Comparison of ENCODE assay signal across 19 mouse cellular contexts in the genomic region with DNA sequence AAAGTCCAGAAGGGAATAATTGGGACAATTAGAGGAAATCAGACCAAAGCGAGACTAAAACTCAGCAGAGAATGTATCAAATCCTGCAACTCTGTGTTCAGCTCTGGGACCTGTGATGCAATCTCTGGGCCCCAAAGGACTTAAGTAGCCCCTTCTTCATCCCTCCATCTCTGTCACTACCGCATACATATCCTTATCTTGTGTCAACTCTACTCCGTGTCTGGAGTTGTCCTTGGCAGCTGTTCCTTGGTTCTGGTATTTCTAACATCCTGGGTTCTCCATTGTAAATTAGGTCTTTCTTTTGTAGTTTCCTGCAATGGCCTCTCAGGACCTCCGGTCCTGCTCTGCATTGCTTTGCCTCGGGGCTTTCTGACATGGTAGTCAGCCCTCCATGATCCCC.
DNase-seq lines count a peak whose midpoint lies in the region; ATAC-seq and TF ChIP-seq lines count a peak whose summit lies in the region.
"Had no signal": no experiment of that assay in that cellular context is flagged by ENCODE, and none has a peak within 500 bp of the region (broad histone marks: within the 10 kb centered on the region; RNA-seq: fewer than 3 reads in every experiment).

No protein-coding gene starts in this region.

- H3K27ac ChIP-seq in embryonic facial prominence, embryonic 12.5 days = 0 out of 2 replicates have a peak overlapping the region, but pooled peaks have one; percentile 19
- H3K27ac ChIP-seq in embryonic facial prominence, embryonic 10.5 days (replicated peaks) = no peak overlapping the region
- peak overlapping the region; percentile 35; the same call in 1 of the 2 replicates for H3K27ac ChIP-seq in hindbrain, embryonic 12.5 days
- H3K27ac ChIP-seq in hindbrain, embryonic 10.5 days = no peak overlapping the region
- H3K27ac ChIP-seq in lung, embryonic 14.5 days (ENCODE audit: low read depth) = peak overlapping the region; percentile 1; the same call in 1 of the 2 replicates
- peak overlapping the region; percentile 8; the same call in 1 of the 2 replicates for H3K27ac ChIP-seq in stomach, embryonic 15.5 days
- H3K27ac ChIP-seq: forebrain, embryonic 13.5 days; liver, embryonic 14.5 days; midbrain, embryonic 10.5 days; neural tube, embryonic 13.5 days had no signal

- H3K9ac ChIP-seq in embryonic facial prominence, embryonic 12.5 days = no peak overlapping the region
- H3K9ac ChIP-seq in hindbrain, embryonic 12.5 days = no peak overlapping the region
- H3K9ac ChIP-seq in lung, embryonic 14.5 days = no peak overlapping the region
- H3K9ac ChIP-seq in stomach, embryonic 15.5 days = no peak overlapping the region
- H3K9ac ChIP-seq: forebrain, embryonic 13.5 days; liver, embryonic 14.5 days; neural tube, embryonic 13.5 days had no signal

- no peak overlapping the region for H3K4me3 ChIP-seq in embryonic facial prominence, embryonic 12.5 days
- H3K4me3 ChIP-seq in embryonic facial prominence, embryonic 10.5 days = no peak overlapping the region
- no peak overlapping the region for H3K4me3 ChIP-seq in hindbrain, embryonic 12.5 days
- no peak overlapping the region for H3K4me3 ChIP-seq in hindbrain, embryonic 10.5 days
- no peak overlapping the region for H3K4me3 ChIP-seq in lung, embryonic 14.5 days (ENCODE audit: low read depth, low read length)
- no peak overlapping the region for H3K4me3 ChIP-seq in lung, adult 2 months (replicated peaks; ENCODE audit: extremely low read depth, low read depth, low read length)
- no peak overlapping the region for H3K4me3 ChIP-seq in stomach, embryonic 15.5 days (replicated peaks)
- H3K4me3 ChIP-seq: forebrain, embryonic 13.5 days; midbrain, embryonic 10.5 days; neural tube, embryonic 13.5 days had no signal

- no peaks in the 10 kb centered on the region for H3K27me3 ChIP-seq in embryonic facial prominence, embryonic 12.5 days
- H3K27me3 ChIP-seq in embryonic facial prominence, embryonic 10.5 days (replicated peaks; ENCODE audit: low read depth, poor library complexity, severe bottlenecking) = no peaks in the 10 kb centered on the region
- H3K27me3 ChIP-seq in hindbrain, embryonic 12.5 days = no peaks in the 10 kb centered on the region
- no peaks in the 10 kb centered on the region for H3K27me3 ChIP-seq in hindbrain, embryonic 10.5 days (ENCODE audit: insufficient read depth, poor library complexity, severe bottlenecking)
- no peaks in the 10 kb centered on the region for H3K27me3 ChIP-seq in lung, embryonic 14.5 days (ENCODE audit: insufficient read depth, low read length)
- no peaks in the 10 kb centered on the region for H3K27me3 ChIP-seq in stomach, embryonic 15.5 days (replicated peaks)
- H3K27me3 ChIP-seq: forebrain, embryonic 13.5 days; neural tube, embryonic 13.5 days had no signal

- TF ChIP-seq CTCF in lung, embryonic 14.5 days (IDR thresholded peaks at IDR 0.05; ENCODE audit: low read depth) = no peak
- no peak for TF ChIP-seq CTCF in lung, adult 2 months (IDR thresholded peaks at IDR 0.05; ENCODE audit: insufficient read depth, low read length)

- no peak for TF ChIP-seq POLR2A in lung, adult 2 months (IDR thresholded peaks at IDR 0.05; ENCODE audit: borderline replicate concordance, extremely low read depth, low read depth, low read length)

- peaks cover 12% of the 10 kb centered on the region for H3K36me3 ChIP-seq in embryonic facial prominence, embryonic 12.5 days
- peaks cover 66% of the 10 kb centered on the region for H3K36me3 ChIP-seq in embryonic facial prominence, embryonic 10.5 days (replicated peaks)
- H3K36me3 ChIP-seq in hindbrain, embryonic 12.5 days = peaks cover 30% of the 10 kb centered on the region
- H3K36me3 ChIP-seq in hindbrain, embryonic 10.5 days = peaks cover 70% of the 10 kb centered on the region
- peaks cover 13% of the 10 kb centered on the region; the same call in 1 of the 2 replicates for H3K36me3 ChIP-seq in lung, embryonic 14.5 days (ENCODE audit: insufficient read depth)
- H3K36me3 ChIP-seq in stomach, embryonic 15.5 days = 0 out of 2 replicates have a peak, but pooled peaks cover 3% of the 10 kb centered on the region

- no peak for DNase-seq in embryonic facial prominence, embryonic 10.5 days (ENCODE audit: low spot score)
- DNase-seq in hindbrain, embryonic 10.5 days (ENCODE audit: low spot score) = no peak
- DNase-seq in lung, embryonic 14.5 days = peak; percentile 16
- DNase-seq in lung, adult 2 months = no peak
- no peak for DNase-seq in neural tube, embryonic 10.5 days (ENCODE audit: extremely low spot score, low spot score)
- DNase-seq: cerebellum, adult 9-11 months; gastrocnemius, postnatal 14 days; lung, postnatal 36 days; spleen, adult 18-20 months; thymus, postnatal 36 days had no signal

- ATAC-seq in embryonic facial prominence, embryonic 12.5 days (ENCODE audit: insufficient number of reproducible peaks, insufficient read depth, low FRiP score, low TSS enrichment) = no peak
- no peak for ATAC-seq in hindbrain, embryonic 12.5 days (ENCODE audit: low FRiP score)
- no peak for ATAC-seq in lung, embryonic 14.5 days (ENCODE audit: insufficient read depth)
- no peak for ATAC-seq in stomach, embryonic 15.5 days (ENCODE audit: insufficient read depth, low FRiP score, low read depth)
- ATAC-seq: CD4-positive, CD25-positive, alpha-beta regulatory T cell, adult 4 months; forebrain, embryonic 13.5 days had no signal

- no peak overlapping the region for H3K4me2 ChIP-seq in embryonic facial prominence, embryonic 12.5 days (replicated peaks)
- H3K4me2 ChIP-seq in hindbrain, embryonic 12.5 days (replicated peaks) = no peak overlapping the region
- no peak overlapping the region for H3K4me2 ChIP-seq in lung, embryonic 14.5 days
- no peak overlapping the region for H3K4me2 ChIP-seq in stomach, embryonic 15.5 days
- H3K4me2 ChIP-seq: forebrain, embryonic 13.5 days; neural tube, embryonic 13.5 days had no signal

- peaks cover 8% of the 10 kb centered on the region for H3K4me1 ChIP-seq in embryonic facial prominence, embryonic 12.5 days
- H3K4me1 ChIP-seq in embryonic facial prominence, embryonic 10.5 days = peaks cover 11% of the 10 kb centered on the region
- H3K4me1 ChIP-seq in hindbrain, embryonic 12.5 days = no peaks in the 10 kb centered on the region
- no peaks in the 10 kb centered on the region for H3K4me1 ChIP-seq in hindbrain, embryonic 10.5 days (replicated peaks)
- H3K4me1 ChIP-seq in lung, embryonic 14.5 days (ENCODE audit: insufficient read depth) = no peaks in the 10 kb centered on the region; the same call in 1 of the 2 replicates
- no peaks in the 10 kb centered on the region for H3K4me1 ChIP-seq in lung, adult 2 months (ENCODE audit: control insufficient read depth, insufficient read depth, low read length)
- H3K4me1 ChIP-seq in stomach, embryonic 15.5 days = no peaks in the 10 kb centered on the region; the same call in 1 of the 2 replicates
- H3K4me1 ChIP-seq: forebrain, embryonic 13.5 days; midbrain, embryonic 10.5 days had no signal

- WGBS in embryonic facial prominence, embryonic 12.5 days = 73% methylated on average over 5 of the region's 5 CpGs
- WGBS in embryonic facial prominence, embryonic 10.5 days = 77% methylated on average over 5 of the region's 5 CpGs
- 90% methylated on average over 5 of the region's 5 CpGs for WGBS in hindbrain, embryonic 12.5 days
- WGBS in hindbrain, embryonic 10.5 days = 87% methylated on average over 5 of the region's 5 CpGs
- WGBS in lung, embryonic 14.5 days = 37% methylated on average over 5 of the region's 5 CpGs
- 64% methylated on average over 5 of the region's 5 CpGs for WGBS in lung, adult 2 months
- WGBS in stomach, embryonic 15.5 days = 59% methylated on average over 5 of the region's 5 CpGs

- no peaks in the 10 kb centered on the region for H3K9me3 ChIP-seq in embryonic facial prominence, embryonic 12.5 days
- no peaks in the 10 kb centered on the region for H3K9me3 ChIP-seq in embryonic facial prominence, embryonic 10.5 days
- H3K9me3 ChIP-seq in hindbrain, embryonic 12.5 days (replicated peaks) = no peaks in the 10 kb centered on the region
- no peaks in the 10 kb centered on the region for H3K9me3 ChIP-seq in hindbrain, embryonic 10.5 days
- no peaks in the 10 kb centered on the region for H3K9me3 ChIP-seq in lung, embryonic 14.5 days (ENCODE audit: low read depth, low read length)
- H3K9me3 ChIP-seq in stomach, embryonic 15.5 days = no peaks in the 10 kb centered on the region
- H3K9me3 ChIP-seq: forebrain, embryonic 13.5 days; G1E; midbrain, embryonic 10.5 days; neural tube, embryonic 13.5 days had no signal

Comparison
In these comparisons a context has a peak if more than half of its experiments do, and no peak if none do; other contexts are left out.
1. H3K27ac ChIP-seq: peak in embryonic facial prominence, embryonic 12.5 days (single experiment), hindbrain, embryonic 12.5 days (single experiment), lung, embryonic 14.5 days (single experiment) and stomach, embryonic 15.5 days (single experiment); none in embryonic facial prominence, embryonic 10.5 days (single experiment) and hindbrain, embryonic 10.5 days (single experiment).